Mouse (Mus musculus) MEL-GATA-1-ER (cell line): ENCODE results near the gene C730034F03Rik.
"Not testable (repeated sequence)": the region's sequence is repeated elsewhere in the genome, so short reads cannot be mapped to it uniquely, and the experiment has no call there.

Experiments
- DNase-seq: peaks from one replicate; pipeline ENCODE4 v3.0.0-alpha.2; 2012; ENCODE audit warnings: low read depth; ENCODE audit errors: extremely low read depth

The C730034F03Rik gene

DNA sequence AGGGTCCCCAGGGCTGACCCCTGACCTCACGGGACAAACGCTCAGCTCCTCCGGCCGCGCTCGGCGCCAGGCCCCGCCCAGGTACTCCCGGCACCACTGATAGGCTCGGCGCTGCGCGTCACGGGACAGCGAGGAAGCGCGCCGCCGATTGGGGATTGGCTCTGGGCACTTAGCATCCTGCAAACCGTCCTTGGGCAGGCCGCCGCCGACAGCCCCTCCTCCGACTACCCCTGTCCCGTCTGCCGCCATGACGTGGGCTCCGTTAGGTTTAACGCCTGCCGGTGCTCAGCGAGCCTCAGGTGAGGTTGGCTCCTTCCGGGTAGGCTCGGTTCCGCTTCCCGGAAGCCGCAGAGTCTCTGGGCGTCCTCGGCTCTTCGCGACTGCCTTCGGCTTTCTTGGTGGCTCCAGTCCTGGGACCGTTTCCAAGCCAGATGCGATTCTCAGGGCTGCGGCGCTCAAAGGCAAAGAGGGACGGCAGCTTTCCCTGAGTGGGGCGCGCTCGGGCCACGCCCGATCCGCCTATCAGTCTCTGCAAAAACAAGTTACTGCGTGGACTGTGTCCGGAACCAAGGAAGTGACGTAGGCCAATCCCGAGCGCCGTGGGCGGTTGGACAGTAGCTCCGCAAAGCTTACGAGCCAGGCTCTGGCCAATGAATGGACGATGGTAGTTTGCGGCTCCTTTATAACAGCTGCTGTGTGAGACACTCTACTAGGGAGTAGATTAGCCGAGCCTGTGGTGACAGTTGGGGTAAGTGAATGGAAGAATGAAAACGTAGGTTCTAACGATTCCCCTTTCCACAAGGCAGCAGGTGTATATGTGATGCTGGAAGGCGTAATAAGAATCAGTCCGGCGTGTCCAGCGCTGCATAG is at the start of gene C730034F03Rik, which contains the start of the genes Gm44502 and Chkb:
C730034F03Rik (plus strand) TSS at position 238 of the 870 bp plus-strand sequence.
Gm44502 (minus strand) TSS at position 345 of the 870 bp plus-strand sequence.
Chkb (minus strand) TSS at position 557 of the 870 bp plus-strand sequence.
- DNase-seq: peak; percentile 94

DNA sequence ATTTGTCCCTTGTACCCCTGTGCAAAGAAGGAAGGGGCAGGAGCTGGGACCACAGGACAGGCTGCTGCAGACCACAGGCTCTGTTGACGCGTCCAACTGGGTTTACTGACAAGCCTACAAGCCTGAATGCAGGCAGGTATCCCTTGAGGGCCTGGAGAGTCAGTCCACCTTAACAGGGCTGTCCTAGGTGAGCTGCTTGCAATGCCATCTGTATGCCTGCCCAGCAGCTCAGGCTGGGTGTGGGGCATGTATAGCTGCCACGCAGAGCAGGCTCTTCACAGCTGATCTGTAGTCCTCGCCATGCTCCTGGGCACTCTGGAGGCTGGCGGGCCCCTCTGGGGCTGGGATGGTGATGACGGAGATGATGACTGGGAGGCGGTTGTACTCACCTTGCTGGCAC is 44.8 kb upstream of the C730034F03Rik start, which contains the start of gene Klhdc7b:
Klhdc7b (plus strand) TSS at position 301 of the 400 bp plus-strand sequence.
- DNase-seq: no peak

DNA sequence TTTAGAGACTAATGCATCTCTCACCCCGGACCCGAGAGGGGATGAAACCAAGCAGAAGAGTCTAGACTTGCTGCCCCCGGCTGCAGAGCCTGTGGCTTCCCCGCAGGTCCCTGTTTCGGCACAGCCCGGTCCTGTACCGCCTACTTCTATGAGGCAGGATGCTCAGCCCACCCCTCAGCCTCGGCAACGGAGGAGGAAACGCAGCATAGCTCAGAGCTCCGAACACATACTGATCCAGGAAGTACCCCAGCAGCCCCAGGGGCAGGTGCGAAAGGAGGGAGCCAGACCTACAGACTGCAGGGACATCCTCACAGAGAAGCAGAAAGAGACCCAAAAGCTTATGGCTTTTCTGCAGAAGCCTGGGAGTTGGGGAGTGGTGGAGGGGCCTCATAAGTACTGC is 42.3 kb upstream of the C730034F03Rik start:
- no peak for DNase-seq

DNA sequence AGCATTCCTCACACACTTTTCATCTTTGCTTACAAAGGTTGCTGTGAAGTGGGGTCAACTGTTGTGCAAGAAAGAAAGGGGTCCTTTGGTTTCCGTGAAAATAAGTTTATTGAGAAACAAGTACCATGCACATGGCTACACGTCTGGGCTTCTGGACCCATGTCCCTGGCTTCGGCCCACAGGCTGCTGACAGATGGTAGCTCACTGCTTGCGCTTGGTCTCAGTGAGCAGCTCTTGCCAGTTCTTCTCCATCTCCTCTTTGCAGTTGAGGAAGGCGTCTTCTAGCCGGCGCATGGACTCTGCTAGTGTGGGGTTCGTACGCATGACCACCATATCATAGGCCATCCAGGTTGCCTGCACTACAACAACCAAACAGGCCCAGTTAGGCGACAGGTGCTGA is 39.3 kb upstream of the C730034F03Rik start:
- no peak for DNase-seq

DNA sequence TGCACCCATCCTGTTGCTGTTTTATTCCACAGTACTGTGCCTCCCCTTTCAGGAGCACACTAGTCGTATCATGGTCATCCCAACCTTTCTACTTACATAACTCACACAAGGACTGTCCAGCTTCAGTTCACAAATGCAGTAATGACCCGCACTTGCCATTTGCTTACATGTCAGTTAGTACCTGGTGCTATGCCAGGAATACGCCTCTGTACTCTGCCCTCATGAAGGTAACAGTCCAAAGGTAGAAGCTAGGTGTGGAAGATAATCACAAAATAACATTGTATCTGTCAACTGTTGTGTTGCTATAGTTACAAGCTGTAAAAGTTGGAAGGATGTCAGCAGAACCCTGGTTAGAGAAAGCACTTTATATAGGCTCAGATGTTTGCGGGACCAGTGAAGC is 32.5 kb upstream of the C730034F03Rik start:
- DNase-seq: no peak

DNA sequence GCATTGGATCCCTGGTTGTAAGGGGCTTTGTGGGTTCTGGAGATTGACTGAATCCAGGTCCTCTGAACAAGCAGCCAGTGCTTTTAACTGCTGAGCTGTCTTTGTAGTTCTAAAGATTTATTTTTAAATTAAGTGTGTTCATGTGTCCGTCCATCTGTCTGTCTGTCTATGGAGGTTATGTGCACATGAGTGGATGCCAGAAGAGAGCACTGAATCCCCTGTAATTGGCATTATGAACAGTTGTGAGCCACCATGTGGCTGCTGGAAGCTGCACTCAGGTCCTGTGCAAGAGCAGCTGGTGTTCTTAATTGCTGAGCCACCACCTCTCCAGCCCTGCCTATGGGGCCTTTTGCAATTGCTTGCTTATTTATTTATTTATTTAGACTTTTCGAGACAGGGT is 31.2 kb upstream of the C730034F03Rik start:
- DNase-seq: no peak

DNA sequence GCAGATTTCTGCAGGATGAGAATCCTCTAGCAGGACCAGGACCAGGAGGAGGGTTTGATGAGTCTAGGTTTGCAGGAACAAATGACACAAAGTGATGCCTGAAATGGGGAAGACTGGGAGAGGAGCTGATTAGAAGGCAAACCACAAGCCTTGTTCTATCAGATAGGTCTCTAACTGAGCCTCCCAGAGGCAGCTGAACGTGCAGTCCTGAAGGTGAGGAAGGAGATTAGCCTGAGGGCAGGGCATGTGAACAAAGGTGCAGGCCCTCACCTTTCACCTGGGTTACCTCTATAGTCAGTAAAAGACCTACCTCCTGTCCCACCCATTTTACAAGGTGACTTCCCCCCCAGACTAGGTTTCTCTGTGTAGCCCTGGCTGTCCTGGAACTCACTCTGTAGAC is 29.7 kb upstream of the C730034F03Rik start:
- DNase-seq: no peak

DNA sequence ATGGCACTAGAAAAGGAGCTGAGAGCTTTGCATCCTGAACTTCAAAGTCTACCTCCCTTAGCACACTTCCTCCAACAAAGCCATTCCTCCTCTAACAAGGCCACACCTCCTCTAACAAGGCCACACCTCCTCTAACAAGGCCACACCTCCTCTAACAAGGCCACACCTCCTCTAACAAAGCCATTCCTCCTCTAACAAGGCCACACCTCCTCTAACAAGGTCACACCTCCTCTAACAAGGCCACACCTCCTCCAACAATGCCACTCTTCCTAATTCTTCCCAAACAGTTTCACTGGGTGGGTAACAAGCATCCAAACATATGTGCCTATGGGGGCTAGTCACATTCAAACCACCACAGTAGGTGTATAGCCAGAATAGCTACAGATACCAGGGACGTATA is 26.9 kb upstream of the C730034F03Rik start:
- no peak for DNase-seq

DNA sequence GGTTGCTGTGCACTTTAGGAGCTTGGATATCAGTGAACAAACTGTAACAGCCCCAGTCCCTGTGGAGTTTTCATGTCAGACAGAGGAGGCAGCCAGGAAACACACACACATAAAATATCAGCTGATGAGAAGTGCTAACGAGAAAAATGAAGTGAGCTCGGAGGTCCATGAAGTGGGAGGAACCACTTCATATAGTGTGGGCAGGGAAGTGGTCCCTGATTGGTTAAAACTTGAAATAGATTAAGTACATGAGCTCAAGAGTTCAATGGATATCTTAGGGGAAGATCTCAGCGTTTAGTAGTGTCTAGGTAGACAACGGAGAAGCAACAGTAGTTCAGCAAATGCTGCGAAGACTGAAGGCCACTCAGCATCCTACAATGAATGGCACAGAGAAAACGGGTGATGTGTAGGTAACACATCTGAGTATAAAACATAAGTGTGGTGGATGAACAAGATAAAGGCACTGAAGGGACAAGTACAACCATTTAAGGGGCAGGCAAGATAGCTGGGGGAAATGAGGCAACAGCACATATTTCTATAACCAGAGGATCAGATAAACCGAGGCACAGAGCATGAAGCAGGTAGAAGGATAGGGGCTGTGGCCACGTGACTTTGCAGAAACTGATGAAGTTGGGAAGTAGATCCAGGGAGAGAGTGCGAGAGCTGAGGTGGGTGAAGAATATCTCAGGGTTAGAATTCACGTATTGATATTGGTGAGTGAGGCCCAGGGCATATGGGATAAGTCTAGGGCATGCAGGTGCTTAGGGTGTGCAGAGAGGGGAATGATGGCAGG is 24.4 kb upstream of the C730034F03Rik start:
- peak; percentile 36 for DNase-seq

DNA sequence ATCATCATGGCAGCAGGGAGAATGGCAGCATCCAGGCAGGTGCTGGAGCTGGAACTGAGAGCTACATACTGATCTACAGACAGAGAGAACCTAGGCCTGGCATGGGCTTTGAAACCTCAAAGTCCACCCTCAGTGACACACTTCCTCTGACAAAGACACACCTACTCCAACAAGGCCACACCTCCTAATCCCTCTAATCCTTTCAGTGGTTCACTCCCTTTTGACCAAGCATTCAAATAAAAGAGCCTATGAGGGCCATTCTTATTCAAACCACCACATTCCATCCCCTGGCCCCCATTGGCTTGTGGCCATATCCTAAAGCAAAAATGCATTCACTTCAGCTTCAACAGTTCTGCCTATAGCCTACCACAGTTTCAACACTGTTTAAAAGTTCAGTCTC is 22.7 kb upstream of the C730034F03Rik start:
- no peak for DNase-seq

DNA sequence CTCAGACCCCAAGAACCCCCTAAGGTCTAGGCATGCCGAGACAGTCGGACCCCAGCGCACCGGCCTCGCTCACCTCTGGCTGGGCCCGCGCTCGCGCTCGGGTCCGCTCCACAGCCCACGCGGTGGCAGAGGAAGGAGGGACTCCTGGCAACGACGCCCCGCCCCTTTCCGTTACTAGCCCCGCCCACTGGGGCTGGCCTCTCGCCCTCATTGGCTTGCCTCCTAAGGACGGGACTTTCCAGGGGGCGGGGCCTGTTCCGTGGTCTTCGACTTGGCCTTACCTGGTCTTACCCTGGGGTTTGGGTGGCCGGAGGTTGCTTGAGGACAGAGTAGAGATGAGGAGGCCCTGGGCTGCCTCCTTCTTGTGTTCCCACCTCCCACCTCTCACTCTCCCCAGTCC is 19.3 kb upstream of the C730034F03Rik start, which contains the start of gene Syce3:
Syce3 (minus strand) TSS at position 386 of the 400 bp plus-strand sequence.
- DNase-seq: no peak

DNA sequence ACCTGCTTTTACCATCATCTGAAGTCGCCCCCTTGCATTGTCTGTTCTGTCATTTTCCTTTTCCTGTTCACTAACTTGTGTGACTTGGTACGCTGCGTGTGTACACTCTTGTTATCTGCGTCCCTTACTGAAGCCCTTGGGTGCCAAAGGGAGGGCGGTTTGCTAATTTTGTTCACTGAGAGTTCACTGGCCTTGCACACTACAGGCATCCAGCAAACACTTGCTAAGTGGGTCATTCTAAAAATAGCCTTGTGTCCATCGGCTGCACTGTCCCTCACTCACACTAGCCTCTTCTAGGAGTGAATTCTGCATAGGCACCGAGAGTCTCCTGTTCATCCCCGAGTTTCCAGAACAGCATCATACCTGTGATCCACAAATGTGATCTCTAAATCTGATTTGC is 14.1 kb upstream of the C730034F03Rik start:
- DNase-seq: no peak

DNA sequence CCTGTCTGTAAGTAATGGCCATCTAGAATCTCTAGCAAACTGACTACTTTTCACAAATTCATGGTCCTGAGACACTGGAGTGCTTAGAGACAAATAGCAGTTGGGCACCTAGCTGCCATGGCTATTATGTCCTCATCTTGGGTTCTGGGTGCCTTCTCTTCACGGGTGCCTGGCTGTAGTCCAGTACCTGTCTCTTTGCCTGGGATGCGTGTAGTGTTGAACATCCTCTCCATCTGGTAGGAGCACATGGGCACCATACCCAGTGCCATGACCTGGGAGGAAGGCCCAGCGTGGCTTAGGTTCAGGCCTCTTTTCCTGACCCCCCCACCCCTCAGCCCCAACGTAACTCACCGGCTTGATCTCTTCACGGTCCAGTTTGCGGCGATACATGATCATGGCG is 7.5 kb upstream of the C730034F03Rik start:
- DNase-seq: no peak

DNA sequence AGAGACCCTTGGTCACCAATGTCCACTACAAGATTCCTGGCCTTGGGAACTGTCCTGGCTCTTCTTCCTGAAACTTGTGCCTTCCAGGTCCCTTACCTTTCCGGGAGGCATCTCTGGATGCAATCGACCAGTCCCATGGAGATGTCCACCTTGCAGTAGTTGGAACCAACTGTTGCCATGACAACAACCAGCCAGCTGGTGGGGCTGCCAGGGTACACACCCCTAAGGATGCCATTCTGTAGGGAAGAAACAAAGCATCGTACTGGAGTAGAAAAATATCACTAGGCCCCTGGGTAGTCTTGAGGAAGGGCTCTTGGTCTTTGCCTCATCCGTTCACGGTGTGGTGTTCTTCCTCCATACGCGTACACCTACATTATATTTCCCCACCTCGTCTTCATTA is 4.8 kb upstream of the C730034F03Rik start:
- DNase-seq: no peak

DNA sequence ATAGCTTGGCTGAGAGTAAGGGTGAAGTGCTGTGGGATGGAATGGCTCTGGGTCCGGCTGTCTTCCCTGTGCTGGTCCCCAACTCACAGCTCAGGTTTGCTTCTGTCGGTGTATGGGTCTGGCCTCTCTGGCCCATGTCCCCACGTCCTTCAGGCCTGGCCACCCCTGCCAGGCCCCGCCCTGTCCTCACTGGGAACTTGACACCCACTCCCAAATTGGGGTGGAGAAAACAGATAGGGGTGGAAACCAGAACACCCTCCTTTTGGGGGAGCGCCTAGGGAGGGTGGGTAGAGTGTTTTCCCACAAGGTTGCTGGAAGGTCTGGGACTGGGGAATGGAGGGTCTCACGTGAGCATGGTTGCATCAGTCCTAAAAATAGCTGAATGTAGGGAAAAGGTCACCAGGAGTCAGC is 3.7 kb upstream of the C730034F03Rik start, which contains the start of gene Cpt1b:
Cpt1b (minus strand) TSS at position 153 of the 411 bp plus-strand sequence.
- no peak for DNase-seq

DNA sequence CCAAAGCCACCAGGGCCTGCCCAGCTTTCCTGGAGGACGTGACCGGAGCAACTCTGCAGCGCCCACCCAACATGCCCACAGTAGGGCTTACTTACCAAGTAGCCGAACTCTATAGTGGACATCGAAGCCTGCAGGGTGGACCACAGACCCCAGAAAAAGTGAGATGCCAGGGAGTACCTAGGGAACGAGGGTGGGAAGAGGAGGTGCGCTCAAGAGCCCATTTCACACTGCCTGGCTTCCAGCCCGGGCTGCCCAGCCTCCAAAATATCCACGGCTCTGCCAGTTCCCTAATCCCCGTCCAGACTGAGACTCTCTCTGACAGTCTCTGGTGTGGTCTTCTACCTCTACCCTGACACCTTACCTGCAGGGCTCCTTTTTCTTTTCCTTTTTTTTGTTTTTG is 2.7 kb upstream of the C730034F03Rik start:
- no peak for DNase-seq

DNA sequence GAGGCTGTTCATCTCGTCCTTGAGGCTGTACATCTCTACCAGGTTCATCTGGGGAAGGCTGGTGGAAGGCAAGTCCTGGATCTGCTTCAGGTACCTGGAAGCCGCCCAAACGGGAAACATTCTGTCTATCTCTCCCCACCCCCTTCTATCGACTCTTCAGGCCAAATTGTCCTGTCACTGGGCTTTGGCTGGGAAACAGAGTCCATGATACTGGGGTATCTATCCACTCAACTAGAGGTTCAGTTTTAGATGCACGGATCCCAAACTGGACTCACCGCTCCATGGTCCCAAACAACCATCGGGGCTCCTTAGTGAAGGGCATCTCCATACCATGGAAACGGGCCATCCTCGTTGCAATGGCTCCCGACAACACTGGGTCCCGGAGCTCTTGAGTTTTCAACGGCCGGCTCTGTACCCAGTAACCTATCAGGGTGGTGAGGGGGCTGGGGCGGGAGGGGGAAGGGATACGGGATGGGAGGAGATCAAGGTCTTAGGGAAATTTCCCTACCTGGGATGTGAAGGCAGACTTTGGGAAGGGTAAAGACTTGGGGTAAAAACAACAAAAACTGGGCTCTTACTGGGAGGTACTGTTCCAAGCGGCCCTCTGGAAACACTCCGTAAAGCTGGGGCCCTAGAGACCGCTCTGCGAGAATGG is 1.1 kb upstream of the C730034F03Rik start:
- DNase-seq: no peak

DNA sequence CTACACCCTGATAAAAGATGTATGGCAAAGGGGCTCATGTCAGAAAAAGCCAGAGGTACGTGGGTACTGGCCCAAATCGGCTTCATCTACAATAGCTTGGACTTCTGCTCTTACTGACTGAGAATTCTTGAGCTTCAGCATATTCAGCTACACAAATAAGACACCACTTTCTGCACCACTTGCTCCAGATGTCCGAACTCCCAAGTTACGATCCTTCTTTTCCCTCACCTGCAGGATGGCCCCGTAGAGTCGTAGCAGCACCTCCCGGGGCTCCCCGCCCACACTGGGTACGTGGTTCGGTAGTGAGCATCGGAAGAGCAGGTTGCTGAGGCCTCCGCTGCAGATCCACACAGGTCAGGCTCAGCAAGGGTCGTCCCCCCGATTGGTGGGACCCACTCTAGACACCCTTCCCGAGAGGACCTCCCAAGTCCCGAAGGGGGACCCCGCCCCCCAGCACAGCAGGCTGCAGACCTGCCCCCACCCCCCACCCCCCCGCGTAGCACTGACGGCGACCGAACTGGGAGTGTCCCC is 503 bp upstream of the C730034F03Rik start:
- DNase-seq: no peak

DNA sequence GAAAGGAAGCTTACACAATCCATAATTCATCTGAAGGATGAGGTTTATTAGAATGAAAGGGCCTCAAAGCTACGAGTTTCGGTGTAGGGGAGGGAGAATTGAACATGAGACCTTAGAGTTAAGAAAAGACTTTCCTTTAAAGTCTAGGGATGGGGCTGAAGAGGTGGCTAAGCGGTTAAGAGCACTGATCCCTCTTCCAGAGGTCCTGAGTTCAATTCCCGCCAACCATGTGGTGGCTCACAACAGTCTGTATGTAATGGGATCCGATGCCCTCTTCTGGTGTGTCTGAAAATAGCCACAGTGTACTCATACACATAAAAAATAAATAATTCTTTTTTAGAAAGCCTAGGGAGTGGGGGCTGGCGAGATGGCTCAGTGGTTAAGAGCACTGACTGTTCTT is 952 bp downstream of the C730034F03Rik start:
- peak; percentile 42 for DNase-seq

DNA sequence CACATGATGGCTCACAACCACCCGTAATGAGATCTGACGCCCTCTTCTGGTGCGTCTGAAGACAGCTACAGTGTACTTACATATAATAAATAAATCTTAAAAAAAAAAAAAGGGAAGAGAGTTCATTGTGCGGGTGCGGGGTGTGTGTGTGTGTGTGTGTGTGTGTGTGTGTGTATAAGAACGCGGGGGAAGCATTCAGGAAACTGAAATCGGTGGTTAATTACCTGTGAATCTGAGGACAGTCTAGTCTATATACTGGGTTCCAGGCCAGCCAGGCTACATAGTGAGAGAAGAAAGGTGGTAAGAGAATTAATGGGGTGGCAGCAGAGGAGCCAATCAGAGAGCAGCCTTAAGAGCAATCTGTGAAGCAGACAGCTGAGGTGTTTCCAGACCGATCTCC is 1.4 kb downstream of the C730034F03Rik start:
- DNase-seq: not testable (repeated sequence)

DNA sequence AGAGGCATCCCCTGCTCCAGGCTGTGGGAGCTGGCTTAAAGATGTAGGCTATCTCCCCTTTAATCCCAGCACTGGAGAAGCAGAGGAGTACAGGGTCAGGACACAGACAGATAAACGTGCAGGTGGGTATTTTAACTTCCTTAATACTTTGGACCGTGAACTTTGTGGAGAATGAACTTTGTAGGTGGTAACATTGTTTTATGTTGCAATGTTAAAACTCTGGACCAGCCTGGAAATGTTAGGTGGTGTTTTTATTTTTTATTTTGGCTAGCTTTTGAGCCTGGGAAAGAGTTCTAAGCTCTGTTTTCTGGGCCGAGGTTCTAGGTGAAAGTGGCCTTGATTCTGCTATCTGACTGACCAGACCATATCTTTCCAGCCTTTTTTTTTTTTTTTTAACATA is 1.9 kb downstream of the C730034F03Rik start:
- DNase-seq: no peak
